ENCODE assay signal across 14 mouse cellular contexts in genomic region chr15:59707081-59707480, GRCm38 (mm10).
"Had no signal": no experiment of that assay in that cellular context is flagged by ENCODE, and none has a peak within 500 bp of the region (broad histone marks: within the 10 kb centered on the region; RNA-seq: fewer than 3 reads in every experiment).

No protein-coding gene starts in this region.

- H3K4me2 ChIP-seq: kidney, embryonic 15.5 days; limb, embryonic 13.5 days; midbrain, embryonic 11.5 days; midbrain, embryonic 15.5 days; neural tube, embryonic 13.5 days; stomach, embryonic 15.5 days had no signal

- H3K27ac ChIP-seq: kidney, embryonic 15.5 days; limb, embryonic 13.5 days; midbrain, embryonic 15.5 days; neural tube, embryonic 13.5 days; stomach, embryonic 15.5 days had no signal

- H3K4me1 ChIP-seq: kidney, embryonic 15.5 days; limb, embryonic 13.5 days; midbrain, embryonic 15.5 days; neural tube, embryonic 13.5 days; stomach, embryonic 15.5 days had no signal

- H3K4me3 ChIP-seq: kidney, embryonic 15.5 days; limb, embryonic 13.5 days; megakaryocyte, embryonic 14.5 days; midbrain, embryonic 15.5 days; neural tube, embryonic 13.5 days; stomach, embryonic 15.5 days had no signal

- H3K9me3 ChIP-seq: kidney, embryonic 15.5 days; limb, embryonic 13.5 days; megakaryocyte, embryonic 14.5 days; midbrain, embryonic 15.5 days; neural tube, embryonic 13.5 days; stomach, embryonic 15.5 days had no signal

- ATAC-seq: midbrain, embryonic 15.5 days had no signal

- H3K36me3 ChIP-seq: kidney, embryonic 15.5 days; limb, embryonic 13.5 days; midbrain, embryonic 15.5 days; neural tube, embryonic 13.5 days; stomach, embryonic 15.5 days had no signal

- DNase-seq: kidney, adult 2 months; left cerebral cortex, postnatal 4 days; lung, adult 18-20 months; lung, postnatal 36 days; retina, postnatal 1 day; right cerebral cortex, postnatal 14 days; thymus, postnatal 4 days had no signal

- H3K27me3 ChIP-seq: kidney, embryonic 15.5 days; limb, embryonic 13.5 days; midbrain, embryonic 15.5 days; neural tube, embryonic 13.5 days; stomach, embryonic 15.5 days had no signal

- H3K9ac ChIP-seq: kidney, embryonic 15.5 days; limb, embryonic 13.5 days; midbrain, embryonic 15.5 days; neural tube, embryonic 13.5 days; stomach, embryonic 15.5 days had no signal
